In the genomic region with DNA sequence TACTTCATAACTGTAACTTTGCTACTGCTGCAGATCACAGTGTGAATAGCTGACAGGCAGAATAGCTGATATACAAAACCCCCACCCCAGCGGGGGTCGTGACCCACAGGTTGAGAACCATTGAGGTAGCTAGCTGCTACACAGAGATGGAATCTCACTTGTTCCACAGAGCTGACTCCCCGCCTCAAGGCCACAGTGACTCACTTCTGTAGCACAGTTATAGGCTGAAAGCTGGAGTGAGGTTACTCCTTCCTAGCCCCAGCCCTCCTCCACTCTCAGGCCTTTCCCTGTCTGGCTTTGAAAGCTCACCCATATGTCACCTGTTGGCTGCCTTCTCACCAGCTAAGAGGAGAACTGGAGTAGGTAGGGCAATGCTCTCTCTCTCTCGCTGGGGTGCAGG, we compare ENCODE assay signal across 22 mouse cellular contexts. TPM values are rescaled to one million over a fixed set of nuclear protein-coding genes. Genes with fewer than 3 reads are reported as not detected.
DNase-seq lines count a peak whose midpoint lies in the region; ATAC-seq and TF ChIP-seq lines count a peak whose summit lies in the region.
"Had no signal": no experiment of that assay in that cellular context is flagged by ENCODE, and none has a peak within 500 bp of the region (broad histone marks: within the 10 kb centered on the region; RNA-seq: fewer than 3 reads in every experiment).

No protein-coding gene starts in this region.

- 0 out of 2 replicates have a peak, but pooled peaks have one; percentile 13 for ATAC-seq in midbrain, embryonic 11.5 days (ENCODE audit: low FRiP score)
- ATAC-seq in midbrain, postnatal 0 days (ENCODE audit: low FRiP score), result no peak
- ATAC-seq in embryonic facial prominence, embryonic 15.5 days (ENCODE audit: insufficient number of reproducible peaks, low FRiP score, low TSS enrichment, low read depth), result no peak
- peak; percentile 34; the same call in 1 of the 2 replicates for ATAC-seq in stomach, postnatal 0 days (ENCODE audit: low FRiP score, low TSS enrichment)
- ATAC-seq: CD4-positive, CD25-positive, alpha-beta regulatory T cell, adult 4 months; forebrain, embryonic 16.5 days had no signal

- DNase-seq in midbrain, embryonic 11.5 days (ENCODE audit: low spot score, missing footprints), result no peak
- no peak for DNase-seq in midbrain, postnatal 0 days (ENCODE audit: low spot score)
- peak; percentile 53 for DNase-seq in adrenal gland, postnatal 25 days
- peak; percentile 19 for DNase-seq in stomach, postnatal 0 days (ENCODE audit: low spot score)
- no peak for DNase-seq in heart, adult 11 months
- no peak for DNase-seq in B cell, adult 2 months
- DNase-seq: cerebellum, adult 9-10 months; heart, postnatal 36 days; kidney, adult 9 months; kidney, postnatal 36 days; layer of hippocampus, adult 9-11 months; thymus, adult 2 months had no signal

- H3K9me3 ChIP-seq in midbrain, embryonic 11.5 days (ENCODE audit: control insufficient read depth, low read length), result no peaks in the 10 kb centered on the region
- no peaks in the 10 kb centered on the region for H3K9me3 ChIP-seq in midbrain, postnatal 0 days (ENCODE audit: low read length)
- no peaks in the 10 kb centered on the region for H3K9me3 ChIP-seq in embryonic facial prominence, embryonic 15.5 days (replicated peaks)
- H3K9me3 ChIP-seq in stomach, postnatal 0 days (ENCODE audit: control insufficient read depth, low read length), result no peaks in the 10 kb centered on the region
- H3K9me3 ChIP-seq: heart, embryonic 13.5 days; lung, embryonic 15.5 days; neural tube, embryonic 15.5 days had no signal

- no peak for TF ChIP-seq EP300 in stomach, postnatal 0 days (optimal IDR thresholded peaks at IDR 0.05)

- no peak for TF ChIP-seq CTCF in midbrain, postnatal 0 days (IDR thresholded peaks at IDR 0.05)
- no peak for TF ChIP-seq CTCF in stomach, postnatal 0 days (IDR thresholded peaks at IDR 0.05; ENCODE audit: low read depth)

- H3K4me2 ChIP-seq in midbrain, embryonic 11.5 days, result peak overlapping the region; percentile 17; the same call in 1 of the 2 replicates
- no peak overlapping the region for H3K4me2 ChIP-seq in midbrain, postnatal 0 days (ENCODE audit: low read depth, low read length, poor library complexity, severe bottlenecking)
- no peak overlapping the region for H3K4me2 ChIP-seq in embryonic facial prominence, embryonic 15.5 days (replicated peaks)
- H3K4me2 ChIP-seq in stomach, postnatal 0 days (replicated peaks; ENCODE audit: low read depth), result no peak overlapping the region
- H3K4me2 ChIP-seq: heart, embryonic 13.5 days; liver, embryonic 11.5 days; lung, embryonic 15.5 days; neural tube, embryonic 15.5 days had no signal

- H3K9ac ChIP-seq in midbrain, embryonic 11.5 days (ENCODE audit: low read length), result peak overlapping the region; percentile 17
- no peak overlapping the region for H3K9ac ChIP-seq in midbrain, postnatal 0 days (replicated peaks; ENCODE audit: low read length, poor library complexity, severe bottlenecking)
- H3K9ac ChIP-seq in embryonic facial prominence, embryonic 15.5 days, result no peak overlapping the region
- no peak overlapping the region for H3K9ac ChIP-seq in stomach, postnatal 0 days (ENCODE audit: low read length)
- H3K9ac ChIP-seq: heart, embryonic 13.5 days; lung, embryonic 15.5 days; neural tube, embryonic 15.5 days had no signal

- H3K36me3 ChIP-seq in midbrain, embryonic 11.5 days (ENCODE audit: control insufficient read depth, insufficient read depth, low read length), result no peaks in the 10 kb centered on the region
- H3K36me3 ChIP-seq in midbrain, postnatal 0 days (ENCODE audit: insufficient read depth, low read length), result no peaks in the 10 kb centered on the region
- no peaks in the 10 kb centered on the region for H3K36me3 ChIP-seq in embryonic facial prominence, embryonic 15.5 days
- no peaks in the 10 kb centered on the region for H3K36me3 ChIP-seq in stomach, postnatal 0 days (ENCODE audit: control insufficient read depth, insufficient read depth, low read length)
- H3K36me3 ChIP-seq: heart, embryonic 13.5 days; lung, embryonic 15.5 days; neural tube, embryonic 15.5 days had no signal

- WGBS in midbrain, embryonic 11.5 days, result 55% methylated on average over 4 of the region's 4 CpGs
- 62% methylated on average over 4 of the region's 4 CpGs for WGBS in midbrain, postnatal 0 days
- WGBS in embryonic facial prominence, embryonic 15.5 days, result 45% methylated on average over 4 of the region's 4 CpGs
- WGBS in stomach, postnatal 0 days, result 53% methylated on average over 4 of the region's 4 CpGs

- no peaks in the 10 kb centered on the region; the same call in 1 of the 2 replicates for H3K27me3 ChIP-seq in midbrain, embryonic 11.5 days (ENCODE audit: control insufficient read depth, insufficient read depth, low read length)
- H3K27me3 ChIP-seq in midbrain, postnatal 0 days (ENCODE audit: insufficient read depth, low read length), result no peaks in the 10 kb centered on the region
- H3K27me3 ChIP-seq in embryonic facial prominence, embryonic 15.5 days, result no peaks in the 10 kb centered on the region
- no peaks in the 10 kb centered on the region for H3K27me3 ChIP-seq in stomach, postnatal 0 days (ENCODE audit: control insufficient read depth, insufficient read depth, low read length)
- H3K27me3 ChIP-seq: lung, embryonic 15.5 days; neural tube, embryonic 15.5 days had no signal

- H3K27ac ChIP-seq in midbrain, embryonic 11.5 days (ENCODE audit: low read depth, low read length), result peak overlapping the region; percentile 59
- H3K27ac ChIP-seq in midbrain, postnatal 0 days (ENCODE audit: low read depth, low read length), result no peak overlapping the region
- H3K27ac ChIP-seq in embryonic facial prominence, embryonic 15.5 days (replicated peaks), result peak overlapping the region; percentile 58
- H3K27ac ChIP-seq in stomach, postnatal 0 days (replicated peaks), result peak overlapping the region; percentile 40
- H3K27ac ChIP-seq: heart, embryonic 13.5 days; lung, embryonic 15.5 days; neural tube, embryonic 15.5 days had no signal

- H3K4me3 ChIP-seq in midbrain, embryonic 11.5 days (ENCODE audit: low read depth, low read length), result no peak overlapping the region
- no peak overlapping the region for H3K4me3 ChIP-seq in midbrain, postnatal 0 days (ENCODE audit: low read depth, low read length)
- H3K4me3 ChIP-seq in embryonic facial prominence, embryonic 15.5 days (replicated peaks), result no peak overlapping the region
- H3K4me3 ChIP-seq in stomach, postnatal 0 days (ENCODE audit: low read depth, low read length), result no peak overlapping the region
- H3K4me3 ChIP-seq: erythroblast, embryonic 14.5 days; heart, embryonic 13.5 days; lung, embryonic 15.5 days; neural tube, embryonic 15.5 days had no signal

- peaks cover 17% of the 10 kb centered on the region for H3K4me1 ChIP-seq in midbrain, embryonic 11.5 days (ENCODE audit: control insufficient read depth, insufficient read depth, low read length)
- no peaks in the 10 kb centered on the region for H3K4me1 ChIP-seq in midbrain, postnatal 0 days (ENCODE audit: insufficient read depth, low read length)
- H3K4me1 ChIP-seq in embryonic facial prominence, embryonic 15.5 days, result peaks cover 45% of the 10 kb centered on the region
- H3K4me1 ChIP-seq in stomach, postnatal 0 days (replicated peaks; ENCODE audit: control insufficient read depth, insufficient read depth), result peaks cover 3% of the 10 kb centered on the region; the same call in 1 of the 2 replicates

RNA-seq across cellular contexts. Expression of a gene that starts 19.7 kb away (rescaled TPM):
- 22.4 and 25.6 TPM in 2 replicates for polyA plus RNA-seq in midbrain, embryonic 11.5 days (2014; fragmentation: Nextera tagmentation; extraction: Ambion mirVana)
- total RNA-seq in midbrain, postnatal 0 days (2014; rRNA removed), result 19.6 and 20.8 TPM in 2 replicates
- 2.7 and 3.3 TPM in 2 replicates for polyA plus RNA-seq in midbrain, postnatal 0 days (2015; fragmentation: Nextera tagmentation; extraction: Ambion mirVana)
- total RNA-seq in adrenal gland, postnatal 25 days (2021), result 0.76 TPM in 2 replicates
- polyA plus RNA-seq in embryonic facial prominence, embryonic 15.5 days (2015; fragmentation: Nextera tagmentation; extraction: Ambion mirVana), result 9.0 and 10.4 TPM in 2 replicates
- 2.8 and 2.9 TPM in 2 replicates for polyA plus RNA-seq in stomach, postnatal 0 days (2015; fragmentation: Nextera tagmentation; extraction: Ambion mirVana)
- total RNA-seq: granulocyte monocyte progenitor cell, adult 5-6 weeks; MEL had no signal
- polyA plus RNA-seq: CD4-positive, CD25-positive, alpha-beta regulatory T cell, adult 4 months; erythroblast, embryonic 14.5 days had no signal

Comparison
In these comparisons a context has a peak if more than half of its experiments do, and no peak if none do; other contexts are left out.
1. ATAC-seq: peak in midbrain, embryonic 11.5 days (single experiment) and stomach, postnatal 0 days (single experiment); none in midbrain, postnatal 0 days (single experiment) and embryonic facial prominence, embryonic 15.5 days (single experiment).
2. DNase-seq: peak in adrenal gland, postnatal 25 days (single experiment) and stomach, postnatal 0 days (single experiment); none in midbrain, embryonic 11.5 days (single experiment), midbrain, postnatal 0 days (single experiment), heart, adult 11 months (single experiment) and B cell, adult 2 months (0 of 2).